Mouse (Mus musculus) cerebellum, adult (tissue): Measurements from ENCODE around the gene Slc22a12.

Source experiments
- ATAC-seq: cut with Nextera tagmentation; 2 replicates; pipeline ENCODE4 v1.9.2; 2017; ENCODE audit warnings: mild to moderate bottlenecking, moderate library complexity, mixed read lengths; ENCODE audit not compliant: insufficient number of reproducible peaks, low FRiP score, low TSS enrichment

Gene Slc22a12

GRCm38 (mm10) chr19:6543035-6543383 is 177 bp upstream of the Slc22a12 start:
- ATAC-seq, result no peak

DNA sequence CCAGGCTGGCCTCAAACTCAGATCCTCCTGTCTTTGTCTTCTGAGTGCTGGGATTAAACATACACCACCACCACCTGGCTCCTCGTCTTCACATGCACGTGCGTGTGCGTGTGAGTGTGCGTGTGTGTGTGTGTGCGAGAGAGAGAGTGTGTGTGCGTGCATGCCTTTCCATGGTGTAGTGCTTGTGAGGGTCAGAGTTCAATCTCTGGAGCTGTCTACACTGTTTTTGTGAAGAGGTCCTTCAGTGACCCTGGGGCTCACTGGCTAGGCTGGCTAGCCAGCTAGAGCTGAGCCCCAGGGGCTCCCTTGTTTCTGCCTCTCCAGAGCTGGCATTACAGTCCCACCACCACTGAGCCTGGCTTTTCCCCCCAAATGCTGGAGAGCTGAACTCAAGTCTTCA is 1.3 kb downstream of the Slc22a12 start:
- ATAC-seq, result no peak

DNA sequence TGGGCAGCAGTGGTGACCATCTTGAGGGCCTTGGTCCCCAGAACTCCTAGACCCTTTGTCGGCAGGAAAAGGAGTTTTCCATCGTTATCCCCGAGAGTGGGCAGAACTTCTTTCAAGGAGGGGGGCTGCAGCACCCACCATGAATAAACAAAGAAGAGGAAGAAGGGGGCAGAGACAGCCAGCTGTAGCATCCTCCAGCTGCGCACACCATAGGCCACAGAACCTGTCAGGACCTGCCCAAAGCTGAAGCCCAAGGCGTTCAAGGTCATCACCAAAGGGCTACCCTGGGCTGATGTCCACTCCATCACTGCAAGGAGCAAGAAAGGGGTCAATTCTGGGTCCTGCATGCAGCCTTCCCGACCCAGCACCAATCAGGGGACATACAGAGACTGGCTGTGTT is 2.6 kb downstream of the Slc22a12 start:
- no peak for ATAC-seq

DNA sequence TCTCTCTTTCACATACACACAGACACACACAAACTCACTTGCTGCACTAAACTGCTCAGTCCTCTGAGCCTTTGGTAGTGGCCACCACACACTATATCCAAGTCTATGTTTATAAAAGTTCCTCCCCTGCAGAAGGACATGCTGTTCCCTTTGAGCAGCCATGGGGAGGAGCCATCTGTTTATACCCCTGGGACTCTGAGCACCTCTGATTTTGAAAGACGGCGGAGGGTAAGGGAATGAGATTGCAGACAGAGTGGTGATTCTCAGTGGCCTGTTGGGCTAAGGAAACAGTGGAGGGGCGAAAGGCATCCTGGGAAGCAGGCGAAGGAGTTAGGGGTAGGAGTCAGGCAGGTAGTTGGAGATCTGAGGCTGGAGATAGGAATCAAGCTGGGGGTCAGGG is 3.2 kb downstream of the Slc22a12 start:
- no peak for ATAC-seq

GRCm38 (mm10) chr19:6538546-6538945 is 4.3 kb downstream of the Slc22a12 start:
- no peak for ATAC-seq

DNA sequence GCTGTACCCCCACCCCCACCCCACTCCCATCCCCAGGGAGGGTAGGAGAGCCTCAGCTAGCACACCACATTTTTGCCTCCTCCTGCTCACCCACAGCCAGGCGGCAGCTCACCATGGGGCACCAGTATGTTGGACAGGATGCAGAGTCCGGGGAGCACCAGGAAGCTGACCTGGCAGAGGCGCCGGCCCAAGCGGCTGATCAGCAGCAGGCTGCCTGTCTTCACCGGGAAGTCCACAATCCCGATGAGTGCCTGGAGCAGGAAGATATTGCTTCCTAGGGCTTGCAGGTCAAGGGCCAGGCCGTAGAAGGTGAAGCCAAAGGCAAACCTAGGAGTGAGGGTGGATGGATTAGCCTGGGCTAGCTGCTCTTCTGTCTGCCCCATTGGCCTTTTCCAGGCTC is 5.3 kb downstream of the Slc22a12 start:
- ATAC-seq, result no peak

DNA sequence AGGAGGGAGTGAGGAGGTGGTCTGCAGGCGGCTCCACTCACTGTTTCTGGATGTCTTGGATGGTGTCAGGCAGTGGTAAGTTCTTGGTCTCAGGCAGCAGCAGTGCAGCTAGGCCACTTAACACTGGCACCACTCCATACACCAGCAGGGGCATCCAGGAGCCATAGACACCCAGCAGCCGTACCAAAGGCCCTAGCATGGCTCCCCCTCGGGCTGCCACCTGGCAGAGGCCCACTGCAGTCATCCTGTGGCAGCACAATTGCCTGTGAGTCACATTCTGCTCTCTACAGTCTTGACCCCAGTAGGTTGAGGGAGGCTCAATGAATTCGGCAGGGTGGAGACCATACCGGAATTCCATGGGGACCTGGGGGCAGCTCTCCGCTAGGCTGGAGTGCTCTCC is 6.1 kb downstream of the Slc22a12 start:
- no peak for ATAC-seq

- ATAC-seq, result no peak
Measured at GRCm38 (mm10) chr19:6536201-6536600, 6.6 kb downstream of the Slc22a12 start.

- ATAC-seq, result no peak
Measured at GRCm38 (mm10) chr19:6534118-6534415, 8.8 kb downstream of the Slc22a12 start.

GRCm38 (mm10) chr19:6533290-6534117 is 9.3 kb downstream of the Slc22a12 start:
- ATAC-seq, result no peak

DNA sequence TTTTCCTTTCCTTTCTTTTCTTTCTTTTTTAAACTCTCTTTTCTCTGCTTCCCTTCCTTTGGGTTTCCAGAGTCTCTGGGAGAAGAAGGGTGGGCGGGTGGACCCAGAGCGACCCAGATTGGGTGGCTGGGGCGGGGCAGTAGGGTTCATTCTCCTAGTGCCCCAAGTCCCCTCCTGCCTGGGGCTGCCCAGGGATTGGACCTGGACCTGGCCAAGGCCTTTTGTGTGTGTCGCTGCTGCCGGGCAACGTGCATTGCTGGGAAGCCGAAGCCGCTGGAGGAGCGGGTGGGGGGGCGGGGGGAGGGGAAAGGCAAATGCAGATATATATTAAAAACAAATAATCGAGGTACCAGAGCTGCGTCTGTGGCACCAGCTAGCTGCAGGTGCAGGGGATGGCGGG is 10.2 kb downstream of the Slc22a12 start:
- ATAC-seq, result no peak

DNA sequence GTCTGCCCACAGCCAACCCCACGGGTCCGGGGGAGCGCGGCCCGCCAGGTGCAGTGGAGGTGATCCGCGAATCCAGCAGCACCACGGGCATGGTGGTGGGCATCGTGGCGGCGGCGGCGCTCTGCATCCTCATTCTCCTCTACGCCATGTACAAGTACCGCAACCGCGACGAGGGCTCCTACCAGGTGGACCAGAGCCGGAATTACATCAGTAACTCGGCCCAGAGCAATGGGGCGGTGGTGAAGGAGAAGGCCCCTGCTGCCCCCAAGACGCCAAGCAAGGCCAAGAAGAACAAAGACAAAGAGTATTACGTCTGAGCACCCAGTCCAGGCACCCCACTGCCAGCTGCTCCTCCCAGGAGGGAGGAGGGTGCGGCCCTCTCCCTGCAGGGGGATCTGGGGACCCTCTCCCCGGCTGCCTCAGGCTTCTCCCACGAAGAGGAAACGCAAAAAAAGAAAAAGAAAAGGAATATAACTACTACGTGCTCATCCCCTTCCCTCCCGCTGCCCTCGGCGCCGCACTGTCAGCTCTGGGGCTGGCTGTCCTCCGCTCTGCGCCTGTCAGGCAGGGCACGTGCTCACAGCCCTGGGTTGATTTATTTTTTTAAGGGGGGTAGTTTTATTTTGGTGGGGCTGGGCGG is 10.9 kb downstream of the Slc22a12 start:
- no peak for ATAC-seq

DNA sequence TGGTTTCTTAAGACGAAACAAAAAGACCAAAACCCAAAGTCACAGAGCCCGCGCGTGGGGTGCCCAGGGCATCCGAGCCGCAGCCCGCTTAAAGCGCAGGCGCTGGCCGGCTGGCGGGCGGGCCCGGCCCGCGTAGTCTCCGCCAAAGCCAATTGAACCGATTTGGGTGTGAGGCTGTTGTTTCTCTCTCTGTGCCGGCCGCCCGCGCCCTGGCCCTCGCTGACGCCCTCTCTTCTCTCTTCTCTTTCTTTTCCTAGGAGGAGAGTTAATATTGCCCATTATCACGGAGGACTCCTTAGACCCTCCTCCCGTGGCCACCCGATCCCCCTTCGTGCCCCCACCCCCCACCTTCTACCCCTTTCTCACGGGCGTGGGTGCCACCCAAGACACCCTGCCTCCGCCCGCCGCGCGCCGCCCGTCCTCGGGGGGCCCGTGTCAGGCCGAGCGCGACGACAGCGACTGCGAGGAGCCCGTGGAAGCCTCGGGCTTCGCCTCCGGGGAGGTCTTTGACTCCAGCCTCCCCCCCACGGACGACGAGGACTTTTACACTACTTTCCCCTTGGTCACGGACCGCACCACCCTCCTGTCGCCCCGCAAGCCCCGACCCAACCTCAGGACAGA is 11.7 kb downstream of the Slc22a12 start:
- ATAC-seq, result no peak

- ATAC-seq, result no peak
Measured at GRCm38 (mm10) chr19:6530359-6530758, 12.5 kb downstream of the Slc22a12 start.

DNA sequence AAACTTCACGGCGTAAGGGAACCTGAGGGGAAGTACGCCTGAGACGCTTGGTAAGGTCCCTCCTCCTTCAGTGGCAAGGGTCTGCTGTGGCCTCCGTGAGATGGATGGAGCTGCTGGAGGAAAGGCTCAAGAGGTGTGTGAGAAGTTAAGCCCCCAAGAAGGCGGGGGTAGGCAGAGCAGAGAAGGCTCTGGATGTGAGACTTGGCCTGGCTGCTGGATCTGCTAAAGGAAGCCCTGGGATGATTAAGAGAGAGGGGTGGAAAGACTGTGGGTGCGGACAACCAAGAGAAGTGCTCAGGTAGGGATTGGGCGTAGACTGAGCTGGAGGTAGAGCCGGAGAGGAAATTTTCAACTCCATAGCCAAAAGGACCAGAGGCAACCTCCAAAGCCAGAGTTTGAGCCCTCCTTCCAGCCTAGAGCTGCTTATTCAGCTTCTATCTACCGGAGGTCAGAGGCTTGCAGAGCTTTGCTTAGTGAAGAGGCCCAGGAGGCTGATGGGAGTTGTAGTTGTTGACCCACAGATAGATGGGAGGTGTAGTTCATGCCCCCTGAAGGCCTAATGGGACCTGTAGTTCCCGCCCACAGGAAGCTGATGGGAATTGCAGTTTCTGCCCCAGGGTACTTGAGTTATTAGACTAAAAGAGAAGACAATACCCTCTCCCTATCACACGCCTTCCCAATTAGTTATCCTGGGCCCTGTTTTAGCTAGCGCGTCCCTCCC is 13.4 kb downstream of the Slc22a12 start:
- ATAC-seq, result no peak

- peak; percentile 60 for ATAC-seq
Measured at GRCm38 (mm10) chr19:6527839-6528531, 14.8 kb downstream of the Slc22a12 start.

- ATAC-seq, result peak; percentile 50; the same call in 1 of the 2 replicates
Measured at GRCm38 (mm10) chr19:6527439-6527838, 15.4 kb downstream of the Slc22a12 start.

DNA sequence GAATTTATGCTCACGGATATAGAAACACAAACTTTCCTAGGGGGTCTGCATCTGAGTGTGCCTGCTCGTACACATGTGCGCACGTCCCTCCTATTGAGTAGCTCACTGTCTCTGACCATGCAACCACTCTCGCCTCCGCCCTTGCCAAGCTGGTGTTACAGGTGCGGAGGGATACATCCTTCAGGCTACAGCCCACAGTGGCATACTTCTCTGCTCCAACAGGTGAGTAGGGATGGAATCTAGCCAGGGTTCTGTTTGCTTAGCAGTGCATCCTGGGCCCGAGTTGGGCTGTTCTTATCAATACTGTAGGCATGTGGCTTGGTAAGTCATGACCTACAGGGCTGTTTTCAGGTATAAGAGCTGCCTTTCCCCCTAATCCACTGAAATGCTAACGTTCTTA is 16.8 kb downstream of the Slc22a12 start:
- no peak for ATAC-seq

GRCm38 (mm10) chr19:6525023-6525422 is 17.8 kb downstream of the Slc22a12 start:
- no peak for ATAC-seq

- no peak for ATAC-seq
Measured at GRCm38 (mm10) chr19:6522289-6522688, 20.5 kb downstream of the Slc22a12 start.

DNA sequence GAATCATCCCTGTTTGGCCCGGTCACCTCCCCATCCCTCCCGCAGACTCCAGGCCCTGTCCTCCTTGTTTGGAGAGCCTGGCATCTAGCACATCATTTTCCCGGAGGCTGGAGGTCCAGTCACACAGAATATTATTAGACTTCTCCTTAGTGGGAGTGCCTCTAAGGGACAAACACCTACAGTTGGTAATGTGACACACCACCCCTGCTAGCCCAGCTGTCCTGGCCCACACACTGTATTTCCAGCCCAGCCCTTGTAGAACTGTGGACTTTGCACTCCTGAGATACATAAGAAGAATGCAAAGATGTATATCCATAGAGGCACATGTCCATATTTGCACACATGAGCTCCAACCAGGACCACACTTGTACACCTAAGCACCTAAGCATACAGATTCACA is 21.2 kb downstream of the Slc22a12 start:
- no peak for ATAC-seq
